Mouse (Mus musculus) ES-E14 (cell line): ENCODE results near the gene Dmac1. TPM values are rescaled to one million over a fixed set of nuclear protein-coding genes. Genes with fewer than 3 reads are reported as not detected.

ENCODE experiments used
- DNase-seq: peaks from one replicate; pipeline ENCODE4 v3.0.0-alpha.2; 2013; ENCODE audit warnings: low read depth, low spot score
- H3K27ac ChIP-seq: 2 replicates; pipeline ENCODE4 v1.5.1; 2012; ENCODE audit warnings: low read depth, mild to moderate bottlenecking, low read length, moderate library complexity, mixed read lengths; ENCODE audit not compliant: poor library complexity, insufficient read depth, severe bottlenecking
- H3K36me3 ChIP-seq: 2 replicates; pipeline ENCODE4 v1.6.1; 2012; ENCODE audit warnings: mild to moderate bottlenecking, low read length, moderate library complexity, mixed read lengths; ENCODE audit not compliant: control insufficient read depth, poor library complexity, insufficient read depth, severe bottlenecking
- H3K4me1 ChIP-seq, 2 experiments: fragments of 150-350 bp in 1 of 2; sonication (generic) in 1 of 2; 2 replicates each; pipeline ENCODE4 v1.6.1; 2012; ENCODE audit warnings: low read length in 2 of 2, mild to moderate bottlenecking in 1 of 2, mixed read lengths in 1 of 2; ENCODE audit not compliant: control insufficient read depth in 2 of 2, insufficient read depth in 2 of 2, poor library complexity in 1 of 2
- H3K4me3 ChIP-seq, 2 experiments: fragments of 150-350 bp in 1 of 2; sonication (generic) in 1 of 2; 2 replicates each; pipeline ENCODE4 v1.5.1; 2012; ENCODE audit warnings: low read length in 2 of 2, low read depth in 1 of 2, mild to moderate bottlenecking in 1 of 2, mixed read lengths in 1 of 2; ENCODE audit not compliant: insufficient read depth in 1 of 2, poor library complexity in 1 of 2, severe bottlenecking in 1 of 2
- H3K9ac ChIP-seq: 2 replicates; pipeline ENCODE4 v1.6.1; 2012; ENCODE audit warnings: low read depth, mild to moderate bottlenecking, low read length, mixed read lengths; ENCODE audit not compliant: poor library complexity, insufficient read depth, severe bottlenecking
- H3K9me3 ChIP-seq: fragments of 150-350 bp; sonication (generic); 2 replicates; pipeline ENCODE4 v1.6.1; 2012; ENCODE audit warnings: low read depth, mild to moderate bottlenecking, low read length; ENCODE audit not compliant: control insufficient read depth, insufficient read depth
- CHD2 ChIP-seq: IDR thresholded peaks from 2 replicates; pipeline ENCODE4 v1.6.1; 2014; ENCODE audit warnings: mild to moderate bottlenecking, low read depth, low read length, inconsistent platforms
- HCFC1 ChIP-seq: IDR thresholded peaks from 2 replicates; pipeline ENCODE4 v1.6.1; 2012; ENCODE audit warnings: low read length, inconsistent platforms, borderline replicate concordance; ENCODE audit not compliant: insufficient read depth
- MAFK ChIP-seq: IDR thresholded peaks from 2 replicates; pipeline ENCODE4 v1.6.1; 2014; ENCODE audit warnings: mild to moderate bottlenecking, low read depth, low read length, inconsistent platforms; ENCODE audit not compliant: insufficient read depth
- ZC3H11A ChIP-seq: IDR thresholded peaks from 2 replicates; pipeline ENCODE4 v1.6.1; 2012; ENCODE audit warnings: low read depth, mild to moderate bottlenecking, inconsistent platforms, low read length, borderline replicate concordance
- ZNF384 ChIP-seq: IDR thresholded peaks from 2 replicates; pipeline ENCODE4 v1.6.1; 2012; ENCODE audit warnings: low read depth, low read length, inconsistent platforms
- in situ Hi-C, 2 experiments: fragments of 600-800 bp; cut with MboI; formaldehyde crosslinking; loops; one replicate each; pipeline ENCODE4 v1.15.1; 2025; ENCODE audit warnings: low sequenced_read_pairs in 2 of 2, inconsistent platforms in 1 of 2; ENCODE audit not compliant: unreplicated experiment in 2 of 2
- total RNA-seq: library from RNA; depleted of rRNA; stranded (reverse); fragments of 300-350 nt; gene quantifications from 2 replicates; pipeline ENCODE4 v1.2.3, GENCODE M21; 2012; rRNA removed

Dmac1 gene
- total RNA-seq: 56.6 and 66.7 TPM in 2 replicates

- TF ChIP-seq MAFK (no peak), HCFC1 (peak; percentile 98), ZC3H11A (no peak)
- peak; percentile 82 for DNase-seq
- Histone ChIP-seq H3K4me3 (peak within 1 kb of the TSS; percentile 98 to 100), H3K9ac (peak within 1 kb of the TSS; percentile 98), H3K4me1 (no peaks in the 10 kb centered on the region; a peak in 1 of 4 replicates), H3K36me3 (peaks cover 2% of the 10 kb centered on the region; the same call in 1 of the 2 replicates), H3K9me3 (no peaks in the 10 kb centered on the region), H3K27ac (0 out of 2 replicates have a peak within 1 kb of the TSS, but pooled peaks have one; percentile 40)
- in situ Hi-C loops: no loop called here
These were observed at the start of gene Dmac1 for GRCm38 (mm10) chr4:75278197-75279175. Gene Dmac1 (minus strand): TSS chr4:75278305.

GRCm38 (mm10) chr4:75315431-75315830, 37.3 kb upstream of the Dmac1 start:
- in situ Hi-C loops: no loop called here
- DNase-seq: no peak
- H3K27ac ChIP-seq: no peak overlapping the region
- H3K9me3 ChIP-seq: peaks cover 4% of the 10 kb centered on the region; the same call in 1 of the 2 replicates
- peaks cover 2% of the 10 kb centered on the region; the same call in 1 of the 2 replicates for H3K36me3 ChIP-seq
- H3K4me3 ChIP-seq: no peak overlapping the region
- no peak overlapping the region for H3K9ac ChIP-seq
- H3K4me1 ChIP-seq: no peaks in the 10 kb centered on the region
- TF ChIP-seq ZNF384 (no peak), HCFC1 (no peak), ZC3H11A (no peak), MAFK (no peak), CHD2 (no peak)

GRCm38 (mm10) chr4:75315007-75315406, 36.9 kb upstream of the Dmac1 start:
- in situ Hi-C loops: no loop called here
- Histone ChIP-seq H3K4me1 (no peaks in the 10 kb centered on the region), H3K9me3 (peaks cover 4% of the 10 kb centered on the region; the same call in 1 of the 2 replicates), H3K9ac (no peak overlapping the region), H3K27ac (no peak overlapping the region), H3K36me3 (peaks cover 2% of the 10 kb centered on the region; the same call in 1 of the 2 replicates), H3K4me3 (no peak overlapping the region)
- TF ChIP-seq MAFK (no peak), HCFC1 (no peak), CHD2 (no peak), ZNF384 (no peak), ZC3H11A (no peak)
- no peak for DNase-seq

- Histone ChIP-seq H3K4me1 (no peaks in the 10 kb centered on the region), H3K4me3 (no peak overlapping the region), H3K27ac (no peak overlapping the region), H3K36me3 (peaks cover 2% of the 10 kb centered on the region; the same call in 1 of the 2 replicates), H3K9ac (no peak overlapping the region), H3K9me3 (peaks cover 4% of the 10 kb centered on the region; the same call in 1 of the 2 replicates)
- DNase-seq: no peak
- TF ChIP-seq HCFC1: no peak
- TF ChIP-seq ZC3H11A: no peak
- no peak for TF ChIP-seq CHD2
- TF ChIP-seq ZNF384: no peak
- no peak for TF ChIP-seq MAFK
- in situ Hi-C loops: no loop called here
These were observed 33.8 kb upstream of the Dmac1 start for GRCm38 (mm10) chr4:75311918-75312317.
